Comparison of ENCODE assay signal across 8 mouse cellular contexts in the genomic region with DNA sequence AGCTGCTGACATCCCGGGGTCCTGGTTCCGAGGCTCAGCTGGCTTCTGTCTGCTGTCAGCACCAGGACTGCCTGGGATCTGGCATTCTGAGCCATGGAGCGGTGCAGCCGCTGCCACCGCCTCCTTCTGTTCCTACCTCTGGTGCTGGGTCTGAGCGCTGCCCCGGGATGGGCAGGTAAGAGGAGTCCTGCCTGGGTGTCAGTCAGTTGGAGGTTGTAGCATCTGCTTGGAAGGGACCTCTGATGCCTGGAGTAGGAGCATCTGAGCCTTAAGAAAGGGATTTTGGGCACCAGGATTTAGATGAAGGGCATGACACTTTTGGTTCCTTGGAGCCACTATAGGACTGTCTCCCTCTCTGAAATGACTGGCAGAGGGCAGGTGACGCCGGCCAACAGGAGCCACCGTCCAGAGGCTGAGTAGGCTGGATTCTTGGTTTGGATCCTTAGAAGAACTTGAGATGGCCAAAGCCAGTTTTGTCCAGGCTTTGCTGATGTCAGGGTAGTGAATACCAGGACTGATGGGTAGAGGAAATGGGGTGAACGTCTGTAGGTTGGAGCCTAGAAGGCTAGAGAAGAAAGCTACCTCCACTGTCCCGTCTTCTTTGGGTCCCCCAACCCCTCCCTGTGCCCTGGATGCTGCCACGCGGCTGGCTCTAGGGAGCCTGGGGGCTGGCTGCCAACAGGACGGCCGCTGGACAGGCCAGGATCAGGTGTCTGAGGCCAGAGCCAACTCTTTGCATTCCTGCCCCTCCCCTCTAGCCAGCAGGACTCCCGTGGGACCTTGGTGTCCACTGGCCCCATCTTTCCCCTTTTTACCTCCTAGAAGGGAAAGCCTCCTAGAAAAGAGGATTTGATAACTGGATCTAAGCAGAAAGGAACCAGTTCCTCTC. TPM values are rescaled to one million over a fixed set of nuclear protein-coding genes. Genes with fewer than 3 reads are reported as not detected.
DNase-seq lines count a peak whose midpoint lies in the region; ATAC-seq lines count a peak whose summit lies in the region.

No protein-coding gene starts in this region.

- no peaks in the 10 kb centered on the region for H3K9me3 ChIP-seq in kidney, embryonic 15.5 days (replicated peaks)
- no peaks in the 10 kb centered on the region for H3K9me3 ChIP-seq in forebrain, embryonic 11.5 days (ENCODE audit: control insufficient read depth, low read length)
- no peaks in the 10 kb centered on the region for H3K9me3 ChIP-seq in midbrain, embryonic 14.5 days (ENCODE audit: control insufficient read depth, low read length)

- DNase-seq in kidney, postnatal 25 days: no peak
- peak; percentile 70 for DNase-seq in NIH3T3 (ENCODE audit: low read depth)
- no peak for DNase-seq in forebrain, embryonic 11.5 days (ENCODE audit: low spot score)
- DNase-seq in heart, postnatal 36 days: peak; percentile 58 to 63
- DNase-seq in midbrain, embryonic 14.5 days: peak; percentile 37
- no peak for DNase-seq in urinary bladder, postnatal 25 days (ENCODE audit: low spot score)
- DNase-seq in spleen, adult 18-20 months: no peak

- no peak for ATAC-seq in kidney, embryonic 15.5 days (replicated peaks; ENCODE audit: low FRiP score)
- peak; percentile 1; the same call in 1 of the 2 replicates for ATAC-seq in forebrain, embryonic 11.5 days (replicated peaks; ENCODE audit: low FRiP score)
- no peak for ATAC-seq in midbrain, embryonic 14.5 days (ENCODE audit: low FRiP score, low TSS enrichment)

- peak overlapping the region; percentile 57 for H3K4me2 ChIP-seq in kidney, embryonic 15.5 days
- peak overlapping the region; percentile 52 for H3K4me2 ChIP-seq in forebrain, embryonic 11.5 days (ENCODE audit: low read depth, low read length, severe bottlenecking)
- peak overlapping the region; percentile 52 for H3K4me2 ChIP-seq in midbrain, embryonic 14.5 days (ENCODE audit: low read length)

- H3K4me1 ChIP-seq in kidney, embryonic 15.5 days: peaks cover 45% of the 10 kb centered on the region
- peaks cover 19% of the 10 kb centered on the region for H3K4me1 ChIP-seq in forebrain, embryonic 11.5 days (replicated peaks; ENCODE audit: control insufficient read depth, insufficient read depth, low read length)
- peaks cover 19% of the 10 kb centered on the region; the same call in 1 of the 2 replicates for H3K4me1 ChIP-seq in midbrain, embryonic 14.5 days (ENCODE audit: control insufficient read depth, insufficient read depth, low read length)

- WGBS in kidney, embryonic 15.5 days: 20% methylated on average over 17 of the region's 17 CpGs
- WGBS in forebrain, embryonic 11.5 days: 34% methylated on average over 17 of the region's 17 CpGs
- WGBS in midbrain, embryonic 14.5 days: 25% methylated on average over 17 of the region's 17 CpGs

- peaks cover 31% of the 10 kb centered on the region for H3K36me3 ChIP-seq in kidney, embryonic 15.5 days
- H3K36me3 ChIP-seq in forebrain, embryonic 11.5 days (ENCODE audit: control insufficient read depth, insufficient read depth, low read length): peaks cover 14% of the 10 kb centered on the region; the same call in 1 of the 2 replicates
- peaks cover 32% of the 10 kb centered on the region for H3K36me3 ChIP-seq in midbrain, embryonic 14.5 days (ENCODE audit: control insufficient read depth, insufficient read depth, low read length)

- no peak overlapping the region for H3K9ac ChIP-seq in kidney, embryonic 15.5 days
- H3K9ac ChIP-seq in forebrain, embryonic 11.5 days (ENCODE audit: low read length): no peak overlapping the region; the same call in 1 of the 2 replicates
- H3K9ac ChIP-seq in midbrain, embryonic 14.5 days (replicated peaks; ENCODE audit: low read length): peak overlapping the region; percentile 37; the same call in 1 of the 2 replicates

- peaks cover 42% of the 10 kb centered on the region for H3K27me3 ChIP-seq in kidney, embryonic 15.5 days
- no peaks in the 10 kb centered on the region for H3K27me3 ChIP-seq in forebrain, embryonic 11.5 days (ENCODE audit: control insufficient read depth, insufficient read depth, low read length)
- H3K27me3 ChIP-seq in midbrain, embryonic 14.5 days (ENCODE audit: control insufficient read depth, insufficient read depth, low read length): no peaks in the 10 kb centered on the region

- H3K27ac ChIP-seq in kidney, embryonic 15.5 days: no peak overlapping the region
- no peak overlapping the region for H3K27ac ChIP-seq in forebrain, embryonic 11.5 days (ENCODE audit: low read depth, low read length)
- H3K27ac ChIP-seq in midbrain, embryonic 14.5 days (replicated peaks; ENCODE audit: low read depth, low read length): 0 out of 2 replicates have a peak overlapping the region, but pooled peaks have one; percentile 5

- peak overlapping the region; percentile 27 for H3K4me3 ChIP-seq in kidney, embryonic 15.5 days (replicated peaks)
- no peak overlapping the region; the same call in 1 of the 2 replicates for H3K4me3 ChIP-seq in forebrain, embryonic 11.5 days (ENCODE audit: low read depth, low read length)
- 0 out of 2 replicates have a peak overlapping the region, but pooled peaks have one; percentile 22 for H3K4me3 ChIP-seq in midbrain, embryonic 14.5 days (replicated peaks; ENCODE audit: low read depth, low read length)

- intact Hi-C loops in heart, postnatal 36 days (cut with DNase I): no loop called here

RNA-seq across cellular contexts. Expression of gene Col11a2, which starts 0.6 kb away (rescaled TPM):
- polyA plus RNA-seq in kidney, embryonic 15.5 days (2015; fragmentation: Nextera tagmentation; extraction: Ambion mirVana): 2.2 and 6.6 TPM in 2 replicates
- 1.3 and 1.7 TPM in 2 replicates for polyA plus RNA-seq in forebrain, embryonic 11.5 days (2014; fragmentation: Nextera tagmentation; extraction: Ambion mirVana)
- total RNA-seq in heart, postnatal 36 days (2021): 1 to 10 TPM in 1 of 2 experiments, under 1 TPM in 1; 0.98 to 1.9 TPM
- 2.4 and 2.9 TPM in 2 replicates for polyA plus RNA-seq in midbrain, embryonic 14.5 days (2014; fragmentation: Nextera tagmentation; extraction: Ambion mirVana)

RNA-seq across cellular contexts. Expression of gene Rxrb, which starts 8.2 kb away (rescaled TPM):
- 50.5 and 53.0 TPM in 2 replicates for polyA plus RNA-seq in kidney, embryonic 15.5 days (2015; fragmentation: Nextera tagmentation; extraction: Ambion mirVana)
- 32.8 and 40.3 TPM in 2 replicates for polyA plus RNA-seq in forebrain, embryonic 11.5 days (2014; fragmentation: Nextera tagmentation; extraction: Ambion mirVana)
- total RNA-seq in heart, postnatal 36 days (2021): 10 to 100 TPM; 39.8 to 41.8 TPM
- polyA plus RNA-seq in midbrain, embryonic 14.5 days (2014; fragmentation: Nextera tagmentation; extraction: Ambion mirVana): 33.3 and 33.4 TPM in 2 replicates

RNA-seq across cellular contexts. Expression of gene Slc39a7, which starts 8.3 kb away (rescaled TPM):
- polyA plus RNA-seq in kidney, embryonic 15.5 days (2015; fragmentation: Nextera tagmentation; extraction: Ambion mirVana): 197 and 211 TPM in 2 replicates
- 99.6 and 104 TPM in 2 replicates for polyA plus RNA-seq in forebrain, embryonic 11.5 days (2014; fragmentation: Nextera tagmentation; extraction: Ambion mirVana)
- 10 to 100 TPM; 56.9 to 60.7 TPM for total RNA-seq in heart, postnatal 36 days (2021)
- 95.7 and 97.0 TPM in 2 replicates for polyA plus RNA-seq in midbrain, embryonic 14.5 days (2014; fragmentation: Nextera tagmentation; extraction: Ambion mirVana)

RNA-seq across cellular contexts. Expression of gene H2-Ke6, which starts 11.9 kb away (rescaled TPM):
- polyA plus RNA-seq in kidney, embryonic 15.5 days (2015; fragmentation: Nextera tagmentation; extraction: Ambion mirVana): 51.7 and 52.5 TPM in 2 replicates
- polyA plus RNA-seq in forebrain, embryonic 11.5 days (2014; fragmentation: Nextera tagmentation; extraction: Ambion mirVana): 81.7 and 101 TPM in 2 replicates
- 100 to 1,000 TPM; 107 to 121 TPM for total RNA-seq in heart, postnatal 36 days (2021)
- polyA plus RNA-seq in midbrain, embryonic 14.5 days (2014; fragmentation: Nextera tagmentation; extraction: Ambion mirVana): 56.1 and 75.0 TPM in 2 replicates

RNA-seq across cellular contexts. Expression of gene Ring1, which starts 15.3 kb away (rescaled TPM):
- 20.3 and 21.7 TPM in 2 replicates for polyA plus RNA-seq in kidney, embryonic 15.5 days (2015; fragmentation: Nextera tagmentation; extraction: Ambion mirVana)
- 7.5 and 8.3 TPM in 2 replicates for polyA plus RNA-seq in forebrain, embryonic 11.5 days (2014; fragmentation: Nextera tagmentation; extraction: Ambion mirVana)
- total RNA-seq in heart, postnatal 36 days (2021): 10 to 100 TPM; 14.0 to 15.1 TPM
- 9.1 and 18.5 TPM in 2 replicates for polyA plus RNA-seq in midbrain, embryonic 14.5 days (2014; fragmentation: Nextera tagmentation; extraction: Ambion mirVana)

Comparison
In these comparisons a context has a peak if more than half of its experiments do, and no peak if none do; other contexts are left out.
1. DNase-seq: peak in NIH3T3 (single experiment), heart, postnatal 36 days (2 of 2) and midbrain, embryonic 14.5 days (single experiment); none in kidney, postnatal 25 days (0 of 2), forebrain, embryonic 11.5 days (single experiment), urinary bladder, postnatal 25 days (single experiment) and spleen, adult 18-20 months (0 of 2).
2. Peak in every context shown above with its lines, with median percentiles within 50 percentile points of each other: H3K4me2 ChIP-seq.